Mouse (Mus musculus): ENCODE results near the gene Uncx. TPM values are rescaled to one million over a fixed set of nuclear protein-coding genes. Genes with fewer than 3 reads are reported as not detected.

Uncx gene
- not detected for polyA plus RNA-seq (2015; fragmentation: Illumina TruSeq; extraction: RNeasy Lipid Tissue Mini Kit (QIAGEN cat#74804); ENCODE audit: low read depth, low replicate concordance)

GRCm38 (mm10) chr5:139543214-139543613 lies at the start of gene Uncx:
Gene Uncx (plus strand): TSS chr5:139543494.

Other genes with a start within 250 kb of the Uncx start
- gene Adap1, start 217.9 kb upstream of the Uncx start, polyA plus RNA-seq (2015; fragmentation: Illumina TruSeq; extraction: RNeasy Lipid Tissue Mini Kit (QIAGEN cat#74804); ENCODE audit: low read depth, low replicate concordance) = 200 TPM
- 72.4 TPM for gene Cox19, start 192.1 kb upstream of the Uncx start, polyA plus RNA-seq (2015; fragmentation: Illumina TruSeq; extraction: RNeasy Lipid Tissue Mini Kit (QIAGEN cat#74804); ENCODE audit: low read depth, low replicate concordance)
- gene Cyp2w1, start 190.9 kb upstream of the Uncx start, polyA plus RNA-seq (2015; fragmentation: Illumina TruSeq; extraction: RNeasy Lipid Tissue Mini Kit (QIAGEN cat#74804); ENCODE audit: low read depth, low replicate concordance) = not detected
- 12.4 TPM for gene Gpr146, start 165.8 kb upstream of the Uncx start, polyA plus RNA-seq (2015; fragmentation: Illumina TruSeq; extraction: RNeasy Lipid Tissue Mini Kit (QIAGEN cat#74804); ENCODE audit: low read depth, low replicate concordance)
- 0.46 TPM for gene C130050O18Rik, start 138.2 kb upstream of the Uncx start, polyA plus RNA-seq (2015; fragmentation: Illumina TruSeq; extraction: RNeasy Lipid Tissue Mini Kit (QIAGEN cat#74804); ENCODE audit: low read depth, low replicate concordance)
- gene Gper1, start 120.3 kb upstream of the Uncx start, polyA plus RNA-seq (2015; fragmentation: Illumina TruSeq; extraction: RNeasy Lipid Tissue Mini Kit (QIAGEN cat#74804); ENCODE audit: low read depth, low replicate concordance) = 3.6 TPM
- 13.5 TPM for gene 3110082I17Rik, start 83.0 kb upstream of the Uncx start, polyA plus RNA-seq (2015; fragmentation: Illumina TruSeq; extraction: RNeasy Lipid Tissue Mini Kit (QIAGEN cat#74804); ENCODE audit: low read depth, low replicate concordance)
- 52.5 TPM for gene Zfand2a, start 58.9 kb upstream of the Uncx start, polyA plus RNA-seq (2015; fragmentation: Illumina TruSeq; extraction: RNeasy Lipid Tissue Mini Kit (QIAGEN cat#74804); ENCODE audit: low read depth, low replicate concordance)
- 2.0 TPM for gene Micall2, start 192.8 kb downstream of the Uncx start, polyA plus RNA-seq (2015; fragmentation: Illumina TruSeq; extraction: RNeasy Lipid Tissue Mini Kit (QIAGEN cat#74804); ENCODE audit: low read depth, low replicate concordance)
- 45.8 TPM for gene Ints1, start 232.2 kb downstream of the Uncx start, polyA plus RNA-seq (2015; fragmentation: Illumina TruSeq; extraction: RNeasy Lipid Tissue Mini Kit (QIAGEN cat#74804); ENCODE audit: low read depth, low replicate concordance)
- 6.4 TPM for gene Mafk, start 248.0 kb downstream of the Uncx start, polyA plus RNA-seq (2015; fragmentation: Illumina TruSeq; extraction: RNeasy Lipid Tissue Mini Kit (QIAGEN cat#74804); ENCODE audit: low read depth, low replicate concordance)

All from brain, adult 10 weeks (tissue).